Mouse (Mus musculus) kidney, postnatal 14 days (tissue): ENCODE measurements around the gene Ndufb3.
"Not testable (repeated sequence)": the region's sequence is repeated elsewhere in the genome, so short reads cannot be mapped to it uniquely, and the experiment has no call there.

Experiments used
- DNase-seq: peaks from one replicate; pipeline ENCODE4 v3.0.0; 2022; ENCODE audit warnings: mixed read lengths

Gene Ndufb3

GRCm38 (mm10) chr1:58617978-58618668 lies 31.9 kb downstream of the Ndufb3 start:
- no peak for DNase-seq

- DNase-seq, result no peak
These were observed 32.6 kb downstream of the Ndufb3 start for GRCm38 (mm10) chr1:58618766-58619165.

- no peak for DNase-seq
These were observed 35.1 kb downstream of the Ndufb3 start for GRCm38 (mm10) chr1:58621251-58621650.

- DNase-seq, result peak; percentile 49
These were observed 36.0 kb downstream of the Ndufb3 start for GRCm38 (mm10) chr1:58621996-58622748.

GRCm38 (mm10) chr1:58628847-58629246 lies 42.7 kb downstream of the Ndufb3 start:
- not testable (repeated sequence) for DNase-seq
